Mouse (Mus musculus) limb, embryonic 10.5 days (tissue): Measurements from ENCODE around the gene Synpr. TPM values are rescaled to one million over a fixed set of nuclear protein-coding genes. Genes with fewer than 3 reads are reported as not detected.
A peak's percentile ranks its signal among the peaks of the same experiment; 100 is the strongest.

ENCODE experiments used
- DNase-seq: peaks from one replicate; pipeline ENCODE4 v3.0.0-alpha.2; 2017; ENCODE audit warnings: low spot score
- H3K27ac ChIP-seq: fragments of 300-500 bp; sonication (generic); 2 replicates; pipeline ENCODE4 v1.5.1; 2016; ENCODE audit warnings: mild to moderate bottlenecking
- H3K27me3 ChIP-seq: fragments of 300-500 bp; sonication (generic); 2 replicates; pipeline ENCODE4 v1.6.1; 2016; ENCODE audit warnings: low read depth, mild to moderate bottlenecking; ENCODE audit not compliant: poor library complexity, severe bottlenecking
- H3K36me3 ChIP-seq: fragments of 300-500 bp; sonication (generic); 2 replicates; pipeline ENCODE4 v1.6.1; 2016; ENCODE audit warnings: mild to moderate bottlenecking, moderate library complexity
- H3K4me1 ChIP-seq: fragments of 300-500 bp; sonication (generic); 2 replicates; pipeline ENCODE4 v1.6.1; 2016
- H3K4me3 ChIP-seq: fragments of 300-500 bp; sonication (generic); 2 replicates; pipeline ENCODE4 v1.5.1; 2016; ENCODE audit warnings: mild to moderate bottlenecking, moderate library complexity
- H3K9me3 ChIP-seq: fragments of 300-500 bp; sonication (generic); replicated peaks from 2 replicates; pipeline ENCODE4 v1.6.1; 2016; ENCODE audit warnings: mild to moderate bottlenecking
- WGBS: fragments of 180-500 bp; shearing (Covaris S2); methylation state at CpG from one replicate; pipeline ENCODE4 v1.1.7; 2016; 5-methylcytosine and 5-hydroxymethylcytosine counted together
- polyA plus RNA-seq: library from polyadenylated mRNA; unstranded; fragments of >200 nt; fragmentation: Nextera tagmentation; extraction: Ambion mirVana; gene quantifications from 2 replicates; pipeline ENCODE4 v1.2.1, GENCODE M21; 2016

The Synpr gene
- polyA plus RNA-seq, 1 experiment from 2014 or later = 1.7 TPM

GRCm38 (mm10) chr14:13314323-13314722, 29.7 kb downstream of the Synpr start:
- no peak overlapping the region for H3K4me3 ChIP-seq
- H3K9me3 ChIP-seq = no peaks in the 10 kb centered on the region
- DNase-seq = no peak
- H3K36me3 ChIP-seq = no peaks in the 10 kb centered on the region
- H3K4me1 ChIP-seq = no peaks in the 10 kb centered on the region
- no peaks in the 10 kb centered on the region for H3K27me3 ChIP-seq
- 86% methylated on average over 1 of the region's 1 CpGs for WGBS
- H3K27ac ChIP-seq = no peak overlapping the region

DNA sequence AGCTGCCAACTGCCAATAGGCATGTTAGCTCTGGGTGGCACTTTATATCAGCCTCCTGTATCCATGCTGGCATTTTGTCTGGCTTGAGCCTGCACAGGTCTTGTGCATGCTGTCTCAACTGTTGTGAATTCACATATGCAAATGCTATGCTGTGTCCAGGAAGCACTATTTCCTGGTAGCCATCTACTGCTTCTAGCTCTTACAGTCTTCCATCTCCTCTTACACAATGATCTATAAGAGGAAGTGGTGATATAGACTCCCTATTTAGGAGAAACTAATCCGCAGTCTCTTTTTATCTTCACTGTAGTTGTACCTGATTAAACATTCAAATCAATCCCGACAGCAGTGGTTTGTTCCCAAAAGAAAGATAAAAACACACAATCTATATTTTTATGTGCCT, 43.9 kb downstream of the Synpr start:
- no peaks in the 10 kb centered on the region for H3K9me3 ChIP-seq
- H3K27ac ChIP-seq = no peak overlapping the region
- 0 out of 2 replicates have a peak, but pooled peaks cover 3% of the 10 kb centered on the region for H3K4me1 ChIP-seq
- H3K27me3 ChIP-seq = no peaks in the 10 kb centered on the region
- DNase-seq = no peak
- H3K36me3 ChIP-seq = no peaks in the 10 kb centered on the region
- no peak overlapping the region for H3K4me3 ChIP-seq
- 97% methylated on average over 2 of the region's 2 CpGs for WGBS

DNA sequence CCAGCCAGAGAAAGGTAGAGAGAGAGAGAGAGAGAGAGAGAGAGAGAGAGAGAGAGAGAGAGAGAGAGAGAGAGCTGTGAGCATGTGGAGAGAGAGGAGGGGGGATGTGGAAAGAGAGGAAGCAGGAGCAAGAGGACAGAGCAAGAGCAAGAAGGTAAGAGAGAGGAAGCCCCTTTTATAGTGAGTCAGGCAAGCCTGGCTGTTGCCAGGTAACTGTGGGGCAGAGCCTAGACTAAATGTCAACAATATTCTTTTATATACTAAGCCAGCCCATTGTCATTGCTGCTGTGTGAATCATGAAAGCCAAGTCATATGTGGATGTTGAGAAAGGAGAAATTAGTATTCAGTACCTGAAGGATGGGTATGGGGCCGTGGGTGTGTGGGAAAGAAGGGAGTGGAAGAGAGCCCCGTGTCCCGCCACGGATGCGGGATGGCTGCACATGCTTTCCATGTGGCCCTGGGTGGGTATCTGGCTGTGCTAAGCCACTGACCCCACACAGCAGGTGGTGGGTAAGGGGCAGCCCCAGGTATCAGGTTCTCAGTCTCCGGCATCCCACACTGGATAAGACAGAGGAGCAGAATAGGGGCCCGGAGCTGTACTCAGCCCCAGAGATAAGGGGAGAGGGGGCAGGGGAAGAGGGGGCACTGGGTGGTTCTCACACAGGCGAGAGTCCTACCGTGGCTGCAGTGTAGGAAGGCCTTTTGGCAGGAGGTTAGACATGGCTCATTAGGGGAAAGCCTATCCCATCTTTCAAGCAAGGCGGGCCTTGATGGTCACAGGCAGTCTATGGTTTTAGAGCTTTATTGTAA, 48.1 kb downstream of the Synpr start:
- 0 out of 2 replicates have a peak, but pooled peaks cover 3% of the 10 kb centered on the region for H3K4me1 ChIP-seq
- no peaks in the 10 kb centered on the region for H3K27me3 ChIP-seq
- no peak overlapping the region for H3K4me3 ChIP-seq
- WGBS = 70% methylated on average over 10 of the region's 10 CpGs
- H3K36me3 ChIP-seq = no peaks in the 10 kb centered on the region
- no peak for DNase-seq
- H3K27ac ChIP-seq = no peak overlapping the region
- no peaks in the 10 kb centered on the region for H3K9me3 ChIP-seq

DNA sequence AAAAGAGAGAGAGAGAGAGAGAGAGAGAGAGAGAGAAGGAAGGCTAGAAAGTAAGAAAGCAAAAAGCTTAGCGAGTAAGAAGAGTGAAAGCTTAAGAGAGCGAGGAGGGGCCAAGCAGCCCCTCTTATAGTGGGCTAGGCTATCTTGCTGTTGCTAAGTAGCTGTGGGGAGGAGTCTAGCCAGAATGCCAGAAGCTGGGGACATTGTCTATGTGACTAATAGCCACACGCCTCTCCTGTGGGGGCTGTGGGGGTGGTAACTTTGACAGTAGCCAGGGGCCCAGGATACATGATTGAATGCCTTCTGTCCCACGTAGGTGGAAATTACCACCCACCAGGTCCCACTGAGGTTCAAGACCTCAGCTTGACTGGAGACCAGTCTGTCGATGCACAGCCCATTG, 48.8 kb downstream of the Synpr start:
- WGBS = 56% methylated on average over 5 of the region's 5 CpGs
- H3K4me3 ChIP-seq = no peak overlapping the region
- no peak overlapping the region for H3K27ac ChIP-seq
- H3K36me3 ChIP-seq = no peaks in the 10 kb centered on the region
- no peak for DNase-seq
- H3K27me3 ChIP-seq = no peaks in the 10 kb centered on the region
- H3K4me1 ChIP-seq = 0 out of 2 replicates have a peak, but pooled peaks cover 3% of the 10 kb centered on the region
- no peaks in the 10 kb centered on the region for H3K9me3 ChIP-seq

- no peaks in the 10 kb centered on the region for H3K36me3 ChIP-seq
- H3K27me3 ChIP-seq = no peaks in the 10 kb centered on the region
- no peaks in the 10 kb centered on the region for H3K9me3 ChIP-seq
- no peak overlapping the region for H3K4me3 ChIP-seq
- 68% methylated on average over 4 of the region's 4 CpGs for WGBS
- DNase-seq = no peak
- H3K27ac ChIP-seq = no peak overlapping the region
- 0 out of 2 replicates have a peak, but pooled peaks cover 3% of the 10 kb centered on the region for H3K4me1 ChIP-seq
Observed at GRCm38 (mm10) chr14:13336162-13336561, 51.6 kb downstream of the Synpr start.

GRCm38 (mm10) chr14:13340688-13341087, 56.1 kb downstream of the Synpr start:
- Histone ChIP-seq H3K9me3 (no peaks in the 10 kb centered on the region), H3K4me3 (no peak overlapping the region), H3K27me3 (no peaks in the 10 kb centered on the region), H3K27ac (no peak overlapping the region), H3K36me3 (no peaks in the 10 kb centered on the region), H3K4me1 (no peaks in the 10 kb centered on the region)
- 92% methylated on average over 4 of the region's 4 CpGs for WGBS
- DNase-seq = no peak

GRCm38 (mm10) chr14:13344240-13344639, 59.7 kb downstream of the Synpr start:
- no peak for DNase-seq
- H3K27ac ChIP-seq = no peak overlapping the region
- H3K36me3 ChIP-seq = no peaks in the 10 kb centered on the region
- no peaks in the 10 kb centered on the region for H3K27me3 ChIP-seq
- WGBS = 86% methylated on average over 2 of the region's 2 CpGs
- H3K4me1 ChIP-seq = peaks cover 6% of the 10 kb centered on the region
- H3K9me3 ChIP-seq = no peaks in the 10 kb centered on the region
- H3K4me3 ChIP-seq = no peak overlapping the region

DNA sequence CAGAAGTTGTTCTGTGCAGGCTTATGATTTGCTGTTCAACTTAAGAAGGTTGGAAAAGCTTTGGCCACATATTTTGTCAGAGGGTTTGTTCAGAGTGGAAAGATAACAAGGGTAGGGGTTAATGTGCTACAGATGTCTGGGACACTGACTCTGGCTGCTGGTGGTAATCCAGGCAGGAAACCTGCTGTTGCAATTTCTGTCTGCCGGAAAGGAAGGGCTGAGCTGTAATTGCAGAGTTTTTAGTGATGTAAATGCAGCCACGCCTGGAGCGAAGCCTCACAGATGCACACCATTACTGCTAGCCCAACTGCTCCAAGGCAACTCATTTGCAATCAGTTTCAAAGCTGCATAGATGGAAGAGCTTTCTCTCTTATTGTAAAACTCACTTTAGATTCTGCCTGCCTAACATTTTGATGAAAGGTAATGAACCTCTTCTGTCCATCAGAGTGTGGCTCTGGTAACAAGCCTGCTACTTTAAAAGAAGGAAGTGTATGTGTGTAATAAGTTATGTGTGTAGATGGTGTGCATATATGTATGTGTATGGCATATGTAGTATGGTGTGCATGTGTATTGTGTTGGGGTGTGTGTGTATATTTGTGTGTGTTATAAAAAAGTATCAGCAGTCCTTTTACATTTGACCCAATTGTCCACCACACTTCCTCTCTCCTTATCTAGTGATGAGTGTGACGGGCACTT, 64.7 kb downstream of the Synpr start:
- no peaks in the 10 kb centered on the region for H3K27me3 ChIP-seq
- H3K27ac ChIP-seq = no peak overlapping the region
- WGBS = 27% methylated on average over 4 of the region's 4 CpGs

GRCm38 (mm10) chr14:13354154-13354553, 69.6 kb downstream of the Synpr start:
- Histone ChIP-seq H3K4me1 (peaks cover 17% of the 10 kb centered on the region), H3K4me3 (no peak overlapping the region), H3K9me3 (no peaks in the 10 kb centered on the region), H3K27me3 (no peaks in the 10 kb centered on the region), H3K36me3 (no peaks in the 10 kb centered on the region), H3K27ac (no peak overlapping the region)
- peak; percentile 43 for DNase-seq
- 31% methylated on average over 5 of the region's 5 CpGs for WGBS

More for the DNA sequence above, 64.7 kb downstream of the Synpr start:
- H3K36me3 ChIP-seq = no peaks in the 10 kb centered on the region
- H3K4me1 ChIP-seq = peaks cover 14% of the 10 kb centered on the region
- H3K4me3 ChIP-seq = no peak overlapping the region
- peak; percentile 35 for DNase-seq
- H3K9me3 ChIP-seq = no peaks in the 10 kb centered on the region

DNA sequence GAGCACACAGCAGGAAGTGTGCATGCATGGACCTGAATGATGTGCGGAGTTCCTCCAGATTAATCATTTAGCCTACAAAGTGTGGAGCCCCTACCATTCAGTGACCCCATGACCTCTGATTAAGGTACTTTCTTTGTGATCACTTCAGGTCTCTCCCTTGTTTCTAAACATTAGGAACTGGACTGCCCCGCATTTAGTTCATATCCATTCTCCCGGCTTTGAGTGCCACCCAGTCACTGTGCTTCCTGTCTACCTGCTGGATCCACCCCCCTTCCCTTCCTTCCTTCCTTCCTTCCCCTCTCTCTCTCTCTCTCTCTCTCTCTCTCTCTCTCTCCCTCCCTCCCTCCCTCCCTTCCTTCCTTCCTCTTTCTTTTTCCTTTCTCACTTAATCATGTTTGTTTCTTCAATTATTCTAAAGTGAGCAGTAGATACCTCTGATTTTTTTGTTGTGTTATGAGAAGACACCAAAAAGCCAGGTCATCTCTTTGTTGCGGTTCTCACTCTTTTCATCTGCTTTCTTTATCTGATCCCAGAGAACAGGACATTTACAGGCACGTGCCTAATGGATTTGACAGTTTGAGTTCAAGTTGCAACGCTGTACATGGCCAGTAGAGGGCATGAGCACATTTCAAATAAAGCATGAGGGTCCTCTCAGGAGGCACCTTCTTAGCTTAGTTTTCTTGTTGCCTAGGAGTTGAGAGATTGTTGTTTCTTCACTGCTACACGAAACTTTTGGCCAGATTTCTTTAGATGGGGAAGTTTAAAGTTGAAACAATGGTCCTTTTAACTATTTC, 71.2 kb downstream of the Synpr start:
- H3K36me3 ChIP-seq = no peaks in the 10 kb centered on the region
- peak; percentile 73 for DNase-seq
- H3K9me3 ChIP-seq = no peaks in the 10 kb centered on the region
- no peak overlapping the region for H3K27ac ChIP-seq
- peaks cover 8% of the 10 kb centered on the region for H3K4me1 ChIP-seq
- WGBS = 14% methylated on average over 7 of the region's 7 CpGs
- H3K4me3 ChIP-seq = no peak overlapping the region
- no peaks in the 10 kb centered on the region for H3K27me3 ChIP-seq

DNA sequence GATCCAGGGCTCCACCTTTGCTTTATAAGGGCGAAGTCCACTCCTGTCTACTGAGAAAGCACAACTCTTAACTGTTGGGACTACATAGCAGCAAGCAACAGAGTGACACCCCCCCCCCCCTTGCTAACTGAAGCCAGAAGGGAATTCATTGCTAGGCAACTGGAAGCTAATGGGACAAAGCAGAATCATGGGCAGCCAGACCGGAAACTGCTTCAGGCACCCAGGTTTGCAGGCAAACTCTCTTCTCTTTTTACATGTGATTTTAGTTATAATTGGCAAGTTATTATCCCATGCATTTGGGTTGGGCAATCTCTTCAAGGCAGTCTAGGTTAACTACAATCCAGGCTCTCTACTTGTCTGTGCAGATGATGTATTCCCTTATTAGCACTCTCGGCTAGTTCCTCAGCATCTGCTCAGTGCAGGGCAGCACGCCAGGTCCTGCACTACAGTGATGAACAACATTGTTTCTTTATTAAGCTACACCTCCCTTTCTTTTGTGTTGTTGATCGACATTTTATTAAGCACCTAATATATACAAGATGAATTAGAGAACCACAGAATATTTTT, 72.6 kb downstream of the Synpr start:
- 76% methylated on average over 5 of the region's 5 CpGs for WGBS
- Histone ChIP-seq H3K4me1 (peaks cover 8% of the 10 kb centered on the region), H3K9me3 (no peaks in the 10 kb centered on the region), H3K27me3 (no peaks in the 10 kb centered on the region), H3K4me3 (no peak overlapping the region), H3K36me3 (no peaks in the 10 kb centered on the region), H3K27ac (peak overlapping the region; percentile 25; the same call in 1 of the 2 replicates)
- no peak for DNase-seq

DNA sequence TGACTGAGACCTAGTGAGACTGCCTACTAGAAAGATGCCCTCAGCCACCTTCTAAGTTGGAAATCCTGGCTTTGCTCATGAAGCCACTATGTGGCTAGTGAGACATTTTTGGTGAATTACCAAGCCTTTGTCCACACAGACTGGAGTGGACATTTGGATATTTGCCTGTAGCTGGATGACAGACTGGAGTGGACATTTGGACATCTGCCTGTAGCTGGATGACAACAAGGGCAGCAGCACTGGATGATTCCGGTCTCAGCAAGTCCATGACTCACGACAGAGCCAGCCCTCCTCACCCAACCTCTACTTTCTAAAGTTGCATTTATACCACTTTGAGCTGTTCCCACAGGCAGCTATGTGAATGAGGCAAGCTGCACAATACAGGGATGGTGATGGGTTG, 73.5 kb downstream of the Synpr start:
- Histone ChIP-seq H3K27ac (no peak overlapping the region), H3K36me3 (no peaks in the 10 kb centered on the region), H3K4me1 (peaks cover 8% of the 10 kb centered on the region), H3K4me3 (no peak overlapping the region), H3K27me3 (no peaks in the 10 kb centered on the region), H3K9me3 (no peaks in the 10 kb centered on the region)
- WGBS = 85% methylated on average over 2 of the region's 2 CpGs
- no peak for DNase-seq
